Mouse (Mus musculus) cortical plate, adult 2 months (tissue): ENCODE measurements at regions not wholly inside any gene's neighbourhood (a gene's known extent, or its start where the extent isn't known, plus 50 kb on each side); places are given as distances from the start of the nearest gene placed in this dataset.

Source experiments
- CTCF ChIP-seq: fragments of 200-500 bp; IDR thresholded peaks from 2 replicates; pipeline ENCODE4 v1.5.1; 2011; ENCODE audit warnings: mild to moderate bottlenecking, control low read depth, low read length; ENCODE audit not compliant: insufficient read depth; ENCODE audit errors: extremely low read depth
- POLR2A ChIP-seq: fragments of 200-500 bp; IDR thresholded peaks from 2 replicates; pipeline ENCODE4 v1.6.1; 2011; ENCODE audit warnings: mild to moderate bottlenecking, low read length, control low read depth; ENCODE audit not compliant: insufficient read depth; ENCODE audit errors: extremely low read depth

DNA sequence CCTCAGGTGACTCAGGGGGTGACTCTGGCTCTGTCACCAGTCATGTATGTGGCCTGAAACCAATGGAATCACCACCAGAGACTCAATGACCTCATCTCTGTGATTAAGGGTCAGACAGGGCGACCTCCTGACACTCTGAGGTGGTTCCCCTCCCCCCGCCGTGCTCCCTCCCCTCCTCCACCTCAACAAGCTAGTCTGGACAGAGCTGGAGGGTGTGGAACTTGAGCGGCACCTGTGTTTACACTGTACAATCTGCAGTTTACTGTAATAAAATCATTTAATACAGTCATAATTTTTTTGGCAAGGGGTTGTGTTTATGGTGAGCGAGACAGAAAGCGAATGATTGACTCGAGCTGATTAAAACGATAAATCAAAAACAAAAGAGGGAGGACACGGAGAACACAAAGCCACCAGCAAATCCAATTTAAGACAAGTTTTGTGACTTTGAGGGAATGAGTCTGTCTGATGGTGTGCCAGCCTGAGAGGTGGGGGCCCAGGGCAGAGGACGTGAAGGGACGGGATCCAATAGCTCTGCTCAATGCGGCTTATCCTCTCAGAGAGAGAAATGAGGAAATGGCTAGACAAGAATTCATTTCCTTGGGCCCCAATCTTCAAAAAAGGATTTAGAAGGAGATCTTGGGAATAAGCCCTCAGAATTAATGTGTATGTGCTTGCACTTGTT, 122.4 kb upstream of the Zfp703 start:
- TF ChIP-seq CTCF = no peak
- TF ChIP-seq POLR2A = no peak
